ENCODE assay signal across 8 mouse cellular contexts in genomic region chr13:100552009-100552368, GRCm38 (mm10). TPM values are rescaled to one million over a fixed set of nuclear protein-coding genes. Genes with fewer than 3 reads are reported as not detected.
DNase-seq lines count a peak whose midpoint lies in the region; ATAC-seq and TF ChIP-seq lines count a peak whose summit lies in the region.

No protein-coding gene starts in this region.

- H3K4me3 ChIP-seq in heart, embryonic 13.5 days = peak overlapping the region; percentile 72
- peak overlapping the region; percentile 26 for H3K4me3 ChIP-seq in C2C12 (ENCODE audit: insufficient read depth, poor library complexity, severe bottlenecking)
- H3K4me3 ChIP-seq in embryonic facial prominence, embryonic 12.5 days = peak overlapping the region; percentile 51
- H3K4me3 ChIP-seq in intestine, embryonic 15.5 days (replicated peaks) = peak overlapping the region; percentile 61
- H3K4me3 ChIP-seq in neural tube, embryonic 12.5 days = peak overlapping the region; percentile 54

- peaks cover 16% of the 10 kb centered on the region for H3K4me1 ChIP-seq in heart, embryonic 13.5 days
- H3K4me1 ChIP-seq in embryonic facial prominence, embryonic 12.5 days = peaks cover 20% of the 10 kb centered on the region; the same call in 1 of the 2 replicates
- 0 out of 2 replicates have a peak, but pooled peaks cover 7% of the 10 kb centered on the region for H3K4me1 ChIP-seq in intestine, embryonic 15.5 days (replicated peaks)
- peaks cover 19% of the 10 kb centered on the region for H3K4me1 ChIP-seq in neural tube, embryonic 12.5 days

- peak overlapping the region; percentile 100 for H3K4me2 ChIP-seq in heart, embryonic 13.5 days
- peak overlapping the region; percentile 90 for H3K4me2 ChIP-seq in embryonic facial prominence, embryonic 12.5 days (replicated peaks)
- peak overlapping the region; percentile 84 for H3K4me2 ChIP-seq in intestine, embryonic 15.5 days (replicated peaks)
- peak overlapping the region; percentile 100 for H3K4me2 ChIP-seq in neural tube, embryonic 12.5 days (replicated peaks)

- no peaks in the 10 kb centered on the region for H3K79me2 ChIP-seq in C2C12 (ENCODE audit: control insufficient read depth, insufficient read depth)

- no peak for DNase-seq in heart, adult 11 months
- DNase-seq in ovary, adult 18-20 months (ENCODE audit: low spot score) = no peak
- DNase-seq in urinary bladder, postnatal 4 days (ENCODE audit: low spot score in 2 of 2) = no peak

- H3K79me3 ChIP-seq in C2C12 (ENCODE audit: low read depth) = no peaks in the 10 kb centered on the region

- no peak overlapping the region for H3K27ac ChIP-seq in heart, embryonic 13.5 days (replicated peaks)
- no peak overlapping the region for H3K27ac ChIP-seq in embryonic facial prominence, embryonic 12.5 days
- H3K27ac ChIP-seq in intestine, embryonic 15.5 days = peak overlapping the region; percentile 84
- H3K27ac ChIP-seq in neural tube, embryonic 12.5 days = no peak overlapping the region

- H3K9me3 ChIP-seq in heart, embryonic 13.5 days = no peaks in the 10 kb centered on the region
- no peaks in the 10 kb centered on the region for H3K9me3 ChIP-seq in embryonic facial prominence, embryonic 12.5 days
- no peaks in the 10 kb centered on the region for H3K9me3 ChIP-seq in intestine, embryonic 15.5 days
- H3K9me3 ChIP-seq in neural tube, embryonic 12.5 days = no peaks in the 10 kb centered on the region

- peaks cover 71% of the 10 kb centered on the region for H3K27me3 ChIP-seq in heart, embryonic 13.5 days (replicated peaks)
- peaks cover 6% of the 10 kb centered on the region for H3K27me3 ChIP-seq in C2C12 (ENCODE audit: control insufficient read depth, insufficient read depth, insufficient read length)
- H3K27me3 ChIP-seq in embryonic facial prominence, embryonic 12.5 days = peaks cover 51% of the 10 kb centered on the region
- H3K27me3 ChIP-seq in intestine, embryonic 15.5 days (replicated peaks) = peaks cover 29% of the 10 kb centered on the region
- peaks cover 46% of the 10 kb centered on the region for H3K27me3 ChIP-seq in neural tube, embryonic 12.5 days (replicated peaks)

- peak overlapping the region; percentile 79 for H3K9ac ChIP-seq in heart, embryonic 13.5 days
- peak overlapping the region; percentile 40 for H3K9ac ChIP-seq in embryonic facial prominence, embryonic 12.5 days
- peak overlapping the region; percentile 68 for H3K9ac ChIP-seq in intestine, embryonic 15.5 days
- peak overlapping the region; percentile 49 for H3K9ac ChIP-seq in neural tube, embryonic 12.5 days

- WGBS in heart, embryonic 13.5 days = 0% methylated on average over 35 of the region's 35 CpGs
- 1% methylated on average over 35 of the region's 35 CpGs for WGBS in embryonic facial prominence, embryonic 12.5 days
- WGBS in intestine, embryonic 15.5 days = under 1% methylated on average over 35 of the region's 35 CpGs
- under 1% methylated on average over 35 of the region's 35 CpGs for WGBS in neural tube, embryonic 12.5 days

- ATAC-seq in heart, embryonic 13.5 days (ENCODE audit: extremely low read depth, insufficient number of reproducible peaks, low FRiP score, low TSS enrichment) = no peak
- ATAC-seq in embryonic facial prominence, embryonic 12.5 days (ENCODE audit: insufficient number of reproducible peaks, insufficient read depth, low FRiP score, low TSS enrichment) = no peak
- ATAC-seq in intestine, embryonic 15.5 days = peak; percentile 17
- ATAC-seq in neural tube, embryonic 12.5 days (ENCODE audit: low FRiP score, low read depth) = peak; percentile 44; the same call in 1 of the 2 replicates

- no peaks in the 10 kb centered on the region for H3K36me3 ChIP-seq in heart, embryonic 13.5 days
- no peaks in the 10 kb centered on the region for H3K36me3 ChIP-seq in C2C12 (ENCODE audit: control insufficient read depth, insufficient read depth)
- H3K36me3 ChIP-seq in embryonic facial prominence, embryonic 12.5 days = no peaks in the 10 kb centered on the region
- H3K36me3 ChIP-seq in intestine, embryonic 15.5 days = no peaks in the 10 kb centered on the region
- H3K36me3 ChIP-seq in neural tube, embryonic 12.5 days = no peaks in the 10 kb centered on the region

- H3ac ChIP-seq in C2C12 (ENCODE audit: control insufficient read depth, insufficient read length, low read depth) = peak overlapping the region; percentile 50

- TF ChIP-seq CTCF in C2C12 (IDR thresholded peaks at IDR 0.05; ENCODE audit: control insufficient read depth, insufficient read depth, insufficient read length) = no peak

TF ChIP-seq in C2C12, 6 proteins besides CTCF, POLR2A, EP300 and RAD21:
- no peak for TF ChIP-seq MYOG (IDR thresholded peaks at IDR 0.05; ENCODE audit: control insufficient read depth, extremely low read depth, insufficient read length)
- TF ChIP-seq MAX (IDR thresholded peaks at IDR 0.05) = no peak
- no peak for TF ChIP-seq FOSL1 (IDR thresholded peaks at IDR 0.05; ENCODE audit: insufficient read depth, low read length, poor library complexity, severe bottlenecking)

RNA-seq across cellular contexts. Expression of gene Ocln, which starts 0.5 kb away (rescaled TPM):
- polyA plus RNA-seq in heart, embryonic 13.5 days (2015; fragmentation: Nextera tagmentation; extraction: Ambion mirVana) = 2.5 and 2.6 TPM in 2 replicates
- polyA plus RNA-seq in C2C12 (2012; fragmentation: generic; extraction: Trizol) = 0.42 TPM
- polyA plus RNA-seq in embryonic facial prominence, embryonic 12.5 days (2016; fragmentation: Nextera tagmentation; extraction: Ambion mirVana) = 5.8 and 7.5 TPM in 2 replicates
- 86.9 and 89.1 TPM in 2 replicates for polyA plus RNA-seq in intestine, embryonic 15.5 days (2015; fragmentation: Nextera tagmentation; extraction: Ambion mirVana)
- 1.6 and 1.8 TPM in 2 replicates for polyA plus RNA-seq in neural tube, embryonic 12.5 days (2016; fragmentation: Nextera tagmentation; extraction: Ambion mirVana)

RNA-seq across cellular contexts. Expression of gene Gtf2h2, which starts 59.6 kb away (rescaled TPM):
- polyA plus RNA-seq in heart, embryonic 13.5 days (2015; fragmentation: Nextera tagmentation; extraction: Ambion mirVana) = 44.9 and 50.2 TPM in 2 replicates
- 19.4 TPM for polyA plus RNA-seq in C2C12 (2012; fragmentation: generic; extraction: Trizol)
- polyA plus RNA-seq in embryonic facial prominence, embryonic 12.5 days (2016; fragmentation: Nextera tagmentation; extraction: Ambion mirVana) = 85.4 and 86.9 TPM in 2 replicates
- polyA plus RNA-seq in intestine, embryonic 15.5 days (2015; fragmentation: Nextera tagmentation; extraction: Ambion mirVana) = 78.8 and 79.0 TPM in 2 replicates
- 75.2 and 81.9 TPM in 2 replicates for polyA plus RNA-seq in neural tube, embryonic 12.5 days (2016; fragmentation: Nextera tagmentation; extraction: Ambion mirVana)

Comparison
In these comparisons a context has a peak if more than half of its experiments do, and no peak if none do; other contexts are left out.
1. ATAC-seq: peak in intestine, embryonic 15.5 days (single experiment) and neural tube, embryonic 12.5 days (single experiment); none in heart, embryonic 13.5 days (single experiment) and embryonic facial prominence, embryonic 12.5 days (single experiment).
2. RNA of gene Ocln, which starts 0.5 kb away (polyA plus RNA-seq): 86.9 to 89.1 TPM in intestine, embryonic 15.5 days; 5.8 to 7.5 TPM in embryonic facial prominence, embryonic 12.5 days, 2.5 to 2.6 TPM in heart, embryonic 13.5 days, 1.6 to 1.8 TPM in neural tube, embryonic 12.5 days and 0.42 TPM in C2C12 (single experiment); every median in the first group is over 10 times any median in the second.
3. Peak in every context shown above with its lines, with median percentiles within 50 percentile points of each other: H3K4me2 ChIP-seq, H3K4me3 ChIP-seq and H3K9ac ChIP-seq.